Mouse (Mus musculus) retina, embryonic 14.5 days (tissue): Measurements from ENCODE around the gene Focad.
A peak's percentile ranks its signal among the peaks of the same experiment; 100 is the strongest.

ENCODE experiments used
- DNase-seq: peaks from one replicate; pipeline ENCODE4 v3.0.0-alpha.2; 2015; ENCODE audit warnings: low spot score

Focad gene

DNA sequence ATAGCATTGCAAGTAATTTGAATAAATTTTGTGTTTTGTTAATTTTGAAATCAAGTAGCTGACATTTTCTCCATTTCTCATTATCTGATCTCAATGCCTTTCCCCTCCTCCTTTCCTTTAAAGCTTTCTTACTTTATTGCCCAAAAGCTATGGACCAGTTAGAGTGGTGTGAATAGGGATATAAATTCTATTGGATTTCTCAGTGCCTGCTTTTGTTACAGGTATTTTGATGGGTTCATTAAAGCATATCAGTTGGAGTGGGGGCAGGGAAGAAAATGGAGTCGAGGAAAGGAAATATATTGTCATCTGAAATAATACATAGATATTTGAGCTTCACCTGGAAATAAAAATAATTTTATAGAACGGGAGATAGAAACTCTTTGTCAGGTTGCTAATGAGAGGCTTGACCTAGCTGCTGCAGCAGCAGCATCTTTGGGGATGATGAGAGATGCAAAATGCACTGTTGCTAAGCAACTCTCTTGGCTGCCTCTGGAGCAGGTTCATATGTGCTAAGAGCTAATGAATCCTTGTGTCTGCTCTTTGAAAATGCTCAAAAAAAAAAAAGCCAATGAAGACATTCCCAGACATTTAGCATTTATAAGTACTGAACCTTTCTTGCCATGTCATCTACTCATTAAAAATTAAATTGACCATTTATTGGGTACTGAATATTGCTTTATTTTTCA is 116.9 kb downstream of the Focad start:
- no peak for DNase-seq

DNA sequence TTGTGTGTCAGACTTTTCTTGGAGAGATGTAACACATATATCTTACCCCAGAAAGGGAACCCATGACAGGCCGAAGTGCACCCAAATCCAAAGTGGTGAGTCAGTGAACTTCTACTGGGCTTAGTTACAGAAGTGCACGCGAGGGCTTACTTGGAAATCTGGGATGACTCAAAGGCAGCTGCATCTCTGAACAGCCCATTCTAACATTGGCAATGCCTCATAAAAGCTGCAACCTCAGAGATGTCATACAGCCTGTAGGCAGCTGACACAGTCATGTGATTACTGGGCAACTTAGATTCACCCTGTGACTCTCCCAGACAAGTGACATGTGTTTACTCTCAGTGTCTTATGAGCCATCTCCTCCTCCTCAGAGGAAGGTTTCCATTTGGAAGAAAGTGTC is 119.5 kb downstream of the Focad start:
- no peak for DNase-seq

DNA sequence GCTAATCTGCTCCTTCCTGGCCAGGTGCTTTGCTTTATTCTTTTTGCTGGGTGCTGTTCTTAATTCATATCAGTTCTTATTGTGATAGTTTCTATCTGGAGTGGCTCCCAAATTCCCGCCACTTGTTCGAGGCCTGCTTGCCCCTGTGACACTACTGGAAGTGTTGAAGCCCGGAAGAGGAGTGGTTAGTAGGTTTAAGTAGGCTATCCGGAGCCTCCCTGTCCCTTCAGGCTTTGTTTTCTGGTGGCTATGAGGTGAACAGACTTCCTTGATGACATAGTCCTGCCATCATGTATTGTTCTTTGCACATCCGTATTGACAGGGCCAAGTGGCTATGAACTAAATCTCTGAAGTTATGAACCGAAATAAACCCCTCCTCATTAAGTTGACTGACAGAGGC is 123.9 kb downstream of the Focad start:
- DNase-seq: peak; percentile 76

DNA sequence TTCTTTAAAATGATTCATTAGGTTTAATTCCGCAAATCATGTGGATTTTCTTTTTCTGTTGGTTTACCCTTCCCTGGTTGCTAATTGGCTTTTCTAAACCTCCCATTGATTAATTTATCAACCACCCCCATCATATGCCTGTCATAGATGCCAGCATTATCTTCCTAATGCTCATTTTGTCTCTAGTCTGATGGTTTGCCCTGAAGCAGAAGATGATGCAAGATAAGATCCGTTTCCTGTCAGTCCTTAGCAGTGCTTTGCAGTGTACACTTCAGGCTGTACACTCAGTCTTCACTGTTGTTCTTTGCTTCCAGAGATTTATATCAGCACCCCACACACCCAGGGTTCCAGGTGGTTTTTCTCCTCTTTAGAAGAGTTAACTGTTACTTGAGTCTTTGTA is 124.4 kb downstream of the Focad start:
- DNase-seq: no peak

DNA sequence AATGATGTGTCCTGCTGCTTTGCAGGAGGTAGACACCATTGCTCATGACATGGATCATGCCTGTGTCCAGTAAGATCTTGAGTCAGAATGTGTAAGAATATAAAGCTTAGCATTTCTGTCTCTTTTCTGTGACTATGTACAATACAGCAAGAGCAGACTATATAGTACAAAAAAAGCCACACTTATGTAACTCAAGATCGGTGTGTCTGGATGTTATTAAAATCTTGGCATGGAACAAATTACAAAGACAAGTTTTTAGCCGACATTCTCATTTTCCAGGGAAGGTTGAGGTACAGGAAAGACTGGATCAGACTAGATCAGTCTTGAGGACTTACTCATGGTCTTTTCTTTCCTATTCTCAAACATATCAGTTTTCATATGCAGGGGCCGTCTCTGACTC is 136.9 kb downstream of the Focad start:
- no peak for DNase-seq

DNA sequence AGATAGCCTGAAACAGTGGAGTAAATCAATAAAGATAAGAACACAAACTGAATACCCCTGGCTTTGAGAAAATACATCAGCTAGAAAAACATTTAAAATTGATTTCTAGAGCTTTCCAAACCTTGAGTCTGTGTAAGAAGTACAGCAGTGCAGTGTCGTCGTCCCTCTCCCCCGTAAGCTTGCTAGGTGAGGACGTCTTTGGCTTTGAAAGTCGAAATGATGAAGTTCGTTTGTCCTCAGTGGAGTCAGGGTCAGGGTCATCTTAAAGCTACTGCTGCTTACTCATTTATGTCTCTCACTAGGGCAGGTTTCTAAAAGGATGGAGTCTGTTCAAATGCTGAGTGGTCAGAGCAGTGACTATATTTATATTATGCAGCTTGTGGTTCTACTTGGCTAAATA is 141.5 kb downstream of the Focad start:
- no peak for DNase-seq

DNA sequence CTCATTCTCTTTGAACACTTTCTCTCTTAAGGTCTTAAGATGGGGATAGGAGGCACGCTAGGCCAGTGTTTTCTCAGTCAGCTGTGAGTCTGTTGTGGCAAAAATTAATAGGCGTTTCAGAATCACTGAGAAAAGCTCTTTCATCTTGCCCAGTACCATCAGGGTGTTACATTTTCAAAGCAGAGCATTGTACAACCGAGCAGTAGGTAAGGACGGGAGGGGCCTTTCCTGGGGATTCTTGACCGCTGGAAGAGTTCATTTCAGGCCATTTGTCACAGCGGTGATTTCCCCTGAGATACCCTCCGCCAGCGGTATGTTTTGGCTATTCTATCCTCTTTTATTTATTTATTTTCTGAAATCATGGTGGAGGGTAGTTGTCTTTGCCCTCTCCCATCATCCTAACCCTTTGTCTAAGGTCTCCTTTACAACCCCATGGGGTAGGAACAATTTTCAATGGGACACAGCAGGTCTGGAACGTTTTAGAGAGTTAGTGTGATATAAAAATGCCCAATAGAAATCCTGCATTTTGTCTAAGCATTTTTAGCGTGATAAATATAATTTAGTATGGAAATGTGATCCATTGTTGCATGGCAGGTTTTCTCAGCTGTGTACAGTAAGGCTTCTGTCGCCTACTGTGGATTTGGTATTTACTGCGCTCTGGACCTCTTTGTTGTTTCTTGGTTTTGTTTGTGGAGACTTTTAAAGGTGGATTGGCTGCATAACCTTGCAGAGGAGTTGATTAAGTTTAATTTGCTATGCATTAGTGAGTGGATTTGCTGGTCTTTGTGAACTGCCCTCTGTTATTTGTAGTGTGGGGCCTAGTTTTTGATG is 142.7 kb downstream of the Focad start:
- DNase-seq: no peak

DNA sequence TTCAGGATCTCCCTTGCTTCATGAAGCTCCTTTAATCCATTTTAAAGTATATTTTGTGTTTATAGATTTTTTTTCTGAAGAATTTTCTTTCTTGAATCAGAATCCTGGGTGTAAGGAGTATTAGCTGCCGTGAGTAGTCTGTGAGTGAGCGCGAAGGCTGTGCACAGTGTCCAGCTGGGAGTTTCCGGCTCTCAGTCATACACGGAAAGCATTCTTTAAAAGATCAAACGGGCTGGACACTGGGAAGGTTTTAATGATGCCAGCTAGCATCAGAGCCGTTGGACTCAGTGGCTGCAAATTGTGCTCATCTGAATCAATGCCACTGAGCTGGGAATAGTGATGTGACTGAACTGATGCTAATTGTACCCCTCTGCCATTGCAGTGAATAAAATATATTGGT is 143.9 kb downstream of the Focad start:
- DNase-seq: peak; percentile 35

DNA sequence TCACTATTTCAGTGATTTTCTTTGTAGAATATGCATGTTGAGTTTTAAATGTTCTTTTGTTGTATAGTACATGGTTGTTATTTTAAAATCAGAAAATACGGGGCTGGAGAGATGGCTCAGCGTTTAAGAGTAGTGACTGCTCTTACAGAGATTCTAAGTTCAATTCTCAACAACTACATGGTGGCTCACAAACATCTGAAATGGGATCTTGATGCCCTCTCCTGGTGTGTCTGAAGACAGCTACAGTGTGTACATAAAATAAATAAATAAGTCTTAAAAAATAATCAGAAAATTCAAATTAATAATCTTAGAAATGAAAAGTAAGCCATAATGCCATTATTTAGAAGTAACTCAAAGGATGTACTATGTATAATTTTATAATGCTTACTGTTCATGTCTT is 149.4 kb downstream of the Focad start:
- no peak for DNase-seq

DNA sequence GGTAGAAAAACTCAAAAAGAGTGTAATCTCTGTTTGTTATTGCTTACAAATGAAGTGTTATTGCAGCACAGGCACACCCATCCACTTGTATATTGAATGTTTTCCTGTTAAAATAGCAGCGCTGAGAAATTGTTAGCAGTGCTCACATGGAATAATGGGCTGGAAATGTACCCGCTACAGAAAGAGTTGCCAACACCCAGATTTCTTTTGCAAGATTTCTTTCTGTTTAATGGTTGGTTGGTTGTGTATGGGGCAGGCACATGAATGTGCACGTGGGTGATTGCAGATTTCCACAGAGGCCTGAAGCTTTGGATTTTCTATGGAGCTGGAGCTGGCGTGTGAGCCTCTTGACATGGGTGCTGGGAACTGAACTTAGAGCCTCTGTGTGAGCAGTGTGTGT is 151.1 kb downstream of the Focad start:
- DNase-seq: no peak

DNA sequence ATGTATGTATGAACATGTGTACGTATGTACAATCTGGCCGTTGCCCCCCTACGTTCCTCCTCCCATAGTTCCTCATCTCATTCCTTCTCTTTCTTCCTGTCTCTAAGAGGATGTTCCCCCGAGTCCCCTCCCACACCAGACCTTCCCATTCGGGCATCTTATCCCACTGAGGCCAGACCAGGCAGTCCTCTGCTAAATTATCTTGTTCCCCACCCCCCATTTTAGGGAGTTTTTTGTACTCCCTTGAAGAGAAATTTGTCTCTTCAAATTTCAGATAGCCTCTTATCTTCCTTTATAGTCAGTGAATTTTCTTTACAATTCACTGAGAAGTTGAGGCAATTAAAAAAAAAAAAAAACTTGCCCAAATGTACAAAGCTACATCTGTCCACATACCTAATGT is 166.9 kb downstream of the Focad start:
- DNase-seq: no peak

DNA sequence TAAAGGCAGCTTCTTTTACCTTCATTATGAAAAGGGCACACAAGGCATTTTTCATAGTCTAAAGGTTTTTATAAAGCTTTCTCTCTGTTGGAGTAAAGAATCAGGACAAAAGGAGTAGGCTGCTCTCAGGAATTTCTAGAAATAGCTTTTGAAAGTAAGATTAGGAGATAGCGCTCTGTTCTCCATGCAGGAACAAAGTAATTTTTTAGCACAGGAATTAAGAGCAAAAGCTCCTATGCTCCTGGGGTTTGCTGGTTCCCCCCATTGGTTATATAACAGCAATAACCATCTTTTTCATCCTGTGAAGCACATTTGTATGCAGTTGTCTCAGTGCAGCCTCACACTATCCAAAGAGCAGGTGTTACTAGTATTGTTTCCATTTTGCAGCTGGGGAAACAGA is 170.1 kb downstream of the Focad start:
- DNase-seq: no peak

DNA sequence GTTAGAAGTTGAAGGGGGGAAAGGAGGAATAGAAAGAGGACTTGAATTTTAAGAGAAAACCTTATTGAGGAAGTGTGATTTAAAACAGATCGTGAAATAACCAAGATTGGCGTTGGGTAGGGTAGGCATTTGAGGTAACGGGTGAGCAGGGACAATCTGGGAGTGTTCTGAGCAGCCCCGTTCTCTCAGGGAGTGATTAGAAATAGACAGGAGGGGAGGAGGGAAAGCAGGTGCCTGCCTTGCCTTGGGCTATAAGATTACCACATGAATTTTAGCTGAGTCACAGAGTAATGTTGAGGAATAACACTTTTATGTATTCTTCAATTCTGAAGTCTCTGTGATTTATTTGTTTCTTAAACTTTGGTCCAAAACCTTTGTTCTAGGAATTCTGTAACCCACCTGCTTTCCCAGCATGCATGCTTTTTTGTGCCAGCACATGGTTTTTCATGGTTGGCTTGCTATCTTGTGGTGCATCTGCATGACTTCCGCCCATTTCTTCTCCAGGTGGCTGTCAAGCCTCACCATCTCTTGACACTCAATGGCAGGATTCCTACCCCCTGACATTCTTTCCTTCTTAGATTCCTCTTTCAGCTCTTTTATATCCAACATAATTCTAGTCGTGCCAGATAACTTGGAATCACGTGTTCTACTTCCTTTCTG is 176.1 kb downstream of the Focad start:
- no peak for DNase-seq

DNA sequence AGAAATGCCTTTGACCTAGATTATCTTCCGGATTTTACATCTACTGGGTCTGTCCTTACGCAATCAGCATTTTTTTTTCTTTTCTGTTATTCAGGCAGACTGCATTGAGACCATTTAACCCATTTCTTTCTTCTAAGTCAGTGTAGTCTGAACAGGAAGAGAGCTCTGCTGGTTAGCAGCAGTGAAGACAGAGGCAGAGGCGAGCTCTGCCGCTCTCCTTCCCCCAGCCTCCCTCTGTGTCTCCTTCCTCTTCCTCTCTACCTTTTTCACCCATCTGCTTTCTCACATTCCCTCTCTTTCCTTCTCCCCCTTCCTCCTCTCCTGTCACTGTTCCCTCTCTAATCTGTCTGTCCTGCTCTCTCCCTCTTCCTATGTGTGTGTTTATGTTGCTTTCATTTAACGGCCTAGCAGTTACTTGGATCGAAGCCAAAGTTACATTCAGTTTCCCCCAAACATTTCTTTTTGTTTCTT is 181.2 kb downstream of the Focad start:
- no peak for DNase-seq

DNA sequence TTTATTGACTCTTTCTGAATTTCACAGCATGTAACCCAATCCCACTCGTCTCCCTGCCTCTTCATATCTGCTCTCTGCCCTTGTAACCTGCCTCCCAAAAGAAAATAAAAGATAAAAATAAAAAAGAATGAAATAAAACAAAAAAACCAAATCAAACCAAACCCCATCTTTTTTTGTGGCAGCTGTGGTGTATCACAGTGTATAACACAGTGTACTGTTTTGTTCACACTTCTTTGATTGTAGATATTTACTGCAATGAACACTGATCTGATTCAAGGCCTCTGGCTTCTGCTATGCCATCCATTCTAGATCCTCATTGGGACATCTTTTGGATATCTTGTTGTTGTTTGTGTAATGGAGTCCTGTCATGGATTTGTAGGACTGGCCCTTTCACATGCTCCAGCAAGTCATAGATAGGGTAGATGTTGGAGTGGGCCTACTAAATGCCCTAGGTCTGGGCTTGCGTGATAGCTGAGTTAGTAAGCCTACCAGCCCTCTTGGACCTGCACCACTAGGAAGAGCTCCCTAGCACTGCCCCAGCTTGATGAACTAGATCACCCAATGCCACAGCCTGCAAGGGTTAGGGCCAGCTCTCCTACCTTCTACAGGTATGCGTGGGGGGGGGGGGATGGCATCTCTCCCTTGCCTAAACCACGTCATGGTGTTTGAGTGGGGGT is 181.8 kb downstream of the Focad start:
- DNase-seq: no peak

DNA sequence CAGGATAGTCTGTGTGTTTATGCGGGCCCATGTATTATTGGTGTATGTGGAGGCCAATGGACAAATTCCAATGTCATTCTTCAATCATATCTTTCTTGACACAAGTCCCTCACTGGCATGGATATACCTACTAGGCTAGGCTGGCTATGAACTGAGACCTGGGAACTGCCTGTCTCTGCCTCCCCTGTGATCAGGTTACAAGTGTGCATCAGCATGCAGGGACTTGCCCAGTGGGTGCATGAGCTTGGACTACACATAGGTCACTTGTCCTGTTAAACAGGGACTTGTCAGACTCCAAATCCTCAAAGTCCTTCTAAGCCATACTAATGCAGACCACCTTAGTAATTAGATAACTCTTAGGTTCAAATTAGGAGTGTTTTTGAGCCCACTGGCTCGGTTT is 184.1 kb downstream of the Focad start:
- DNase-seq: no peak

DNA sequence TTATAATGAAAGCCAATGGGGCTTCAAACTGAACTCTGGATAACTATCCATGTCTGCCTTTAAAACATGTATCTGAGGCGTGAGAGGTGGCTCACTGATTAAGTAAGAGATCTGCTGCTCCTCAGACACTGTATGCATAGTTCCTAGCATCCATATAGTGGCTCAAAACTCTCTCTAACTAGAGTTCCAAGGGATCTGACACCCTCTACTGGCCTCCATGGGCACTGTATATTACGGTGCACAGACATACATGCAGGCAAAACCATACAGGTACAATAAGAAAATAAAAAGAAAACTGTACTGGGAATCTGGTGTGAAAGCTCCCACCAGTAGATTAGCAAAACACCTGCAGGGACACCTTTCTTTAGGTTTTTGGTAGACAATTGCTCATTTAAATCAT is 186.1 kb downstream of the Focad start:
- DNase-seq: no peak

DNA sequence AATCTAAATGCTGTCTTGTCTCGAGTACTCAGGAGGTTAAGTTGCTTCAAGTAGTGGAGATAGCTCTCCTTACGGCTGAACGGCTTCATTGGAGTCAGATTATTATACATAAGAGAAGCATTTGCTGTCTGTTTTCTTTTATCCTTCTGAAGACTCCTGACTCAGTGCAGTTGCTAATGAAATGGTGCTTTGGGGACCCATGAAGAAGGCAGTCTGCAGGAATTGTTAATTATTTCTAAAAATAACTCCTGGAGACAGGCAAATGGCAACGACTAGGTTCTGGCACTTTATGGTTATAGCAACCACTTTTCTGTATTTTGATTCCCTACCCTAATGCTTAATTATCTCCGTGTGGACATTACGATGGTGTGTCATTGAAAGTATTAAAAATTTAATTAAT is 201.1 kb downstream of the Focad start:
- no peak for DNase-seq

DNA sequence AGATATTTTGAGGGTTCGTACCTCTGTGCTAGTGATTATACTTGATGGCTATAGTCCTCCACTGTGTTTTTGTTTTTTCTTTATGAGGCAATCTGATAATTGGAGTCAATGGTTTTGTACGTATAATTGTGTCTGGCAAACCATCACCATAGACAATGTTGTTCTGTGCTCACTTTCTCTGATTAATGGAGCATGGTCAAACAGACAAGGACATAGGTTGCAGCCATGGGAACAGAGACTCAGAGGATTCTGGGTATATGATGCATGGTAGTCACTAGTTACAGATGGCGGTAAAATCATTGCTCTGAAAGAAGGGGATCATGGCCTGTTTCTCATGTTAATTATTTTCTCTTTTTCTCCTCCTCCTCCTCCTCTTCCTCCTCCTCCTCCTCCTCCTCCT is 205.1 kb downstream of the Focad start:
- DNase-seq: peak; percentile 47

DNA sequence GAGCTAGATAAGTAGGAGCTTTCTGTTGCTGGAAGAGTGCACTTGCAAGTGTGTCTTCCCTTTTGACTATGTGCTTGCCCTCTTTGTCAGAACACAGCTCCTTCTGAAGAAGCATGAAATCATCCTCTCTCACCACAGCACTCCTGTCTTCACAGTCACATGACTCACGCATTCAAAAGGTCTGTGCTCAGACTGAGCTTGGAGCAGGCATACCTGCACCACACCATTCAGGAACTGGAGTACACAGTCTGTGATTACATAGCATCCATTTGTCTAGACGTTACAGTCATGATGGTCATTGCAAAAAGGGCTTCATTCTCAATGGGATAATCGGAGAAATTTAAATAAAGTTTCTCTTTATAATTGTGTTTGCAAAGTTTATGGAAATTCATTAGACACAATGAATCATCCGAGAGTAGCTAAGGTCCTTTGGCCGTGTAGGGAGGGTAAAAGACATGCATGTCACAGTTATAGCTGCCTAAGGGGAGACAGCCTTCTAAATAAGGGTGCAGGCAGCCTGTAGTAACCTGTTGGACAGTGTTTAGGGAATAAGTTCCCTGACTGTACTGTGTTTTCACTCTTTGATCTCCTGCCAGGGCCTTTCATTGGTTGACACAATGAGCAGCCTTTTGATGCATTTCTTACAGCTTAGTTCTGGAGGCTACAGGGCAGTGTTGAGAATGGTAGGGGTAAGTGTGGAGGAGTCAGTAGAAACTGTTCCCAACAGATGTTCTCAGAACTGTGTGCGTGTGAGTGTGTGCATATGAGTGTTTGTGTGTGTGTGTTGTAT is 206.6 kb downstream of the Focad start:
- DNase-seq: no peak

DNA sequence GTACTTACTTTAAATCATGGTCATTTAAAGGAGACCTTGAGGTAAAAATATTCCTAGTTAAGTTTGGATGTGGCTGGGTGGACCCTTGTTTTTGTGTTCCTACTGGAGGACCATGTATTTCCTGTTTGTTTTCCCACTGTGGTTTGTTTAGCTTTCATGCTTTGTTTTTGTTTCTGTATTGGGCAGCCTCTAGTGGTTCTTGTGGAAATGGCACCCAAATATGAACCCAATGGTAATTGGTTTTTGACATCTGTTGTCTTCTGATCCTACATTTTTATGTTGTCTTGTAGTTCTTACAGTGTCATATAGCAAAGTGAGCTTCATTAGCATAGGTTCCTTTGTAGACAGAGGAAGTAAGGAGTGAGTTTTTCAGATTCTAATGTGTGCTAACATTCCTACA is 207.9 kb downstream of the Focad start:
- DNase-seq: peak; percentile 63

DNA sequence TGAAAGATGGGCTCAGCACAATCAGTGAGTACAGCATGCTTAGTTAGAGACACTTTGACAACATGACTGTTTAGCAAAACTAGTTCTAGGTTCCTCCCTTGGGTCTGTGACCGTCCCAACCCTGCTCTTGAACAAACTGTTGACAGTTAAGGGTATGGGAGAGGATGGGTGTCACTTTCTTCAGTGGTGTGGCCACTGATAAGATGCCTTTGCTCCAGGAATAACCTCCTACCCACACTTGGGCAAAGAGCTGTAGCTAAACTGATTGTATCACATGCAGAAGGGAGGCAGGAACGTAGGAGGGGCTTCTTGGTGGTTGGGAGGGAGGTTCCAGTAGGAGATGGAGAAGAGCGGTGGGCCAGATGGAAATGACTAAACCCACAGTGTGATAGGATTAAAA is 213.3 kb downstream of the Focad start:
- no peak for DNase-seq
